Mouse (Mus musculus): ENCODE measurements around the gene Osbpl10. TPM values are rescaled to one million over a fixed set of nuclear protein-coding genes. Genes with fewer than 3 reads are reported as not detected.
A peak's percentile ranks its signal among the peaks of the same experiment; 100 is the strongest.

Gene Osbpl10
- polyA plus RNA-seq, 1 experiment from 2014 or later = 2.6 TPM

DNA sequence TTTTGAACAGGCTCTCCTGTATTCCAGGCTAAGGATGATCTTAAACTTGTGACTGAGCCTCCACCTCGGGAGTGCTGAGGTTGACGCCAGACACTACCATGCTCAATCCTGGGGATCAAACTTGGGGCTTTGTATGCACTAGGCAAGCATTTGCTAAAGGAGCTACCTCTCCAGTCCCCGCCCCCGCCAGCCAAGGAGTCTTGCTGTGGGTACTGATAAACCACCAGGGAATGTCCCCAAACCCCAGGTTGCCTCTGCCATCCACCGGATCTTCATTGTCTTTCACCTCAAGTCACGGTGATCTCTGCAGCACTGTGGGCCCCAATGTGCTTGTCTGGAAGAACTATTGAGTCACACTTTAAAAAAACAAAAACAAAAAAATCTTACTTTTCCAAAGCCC is 224.8 kb downstream of the Osbpl10 start:
- 56% methylated on average over 6 of the region's 6 CpGs for WGBS
- no peaks in the 10 kb centered on the region for H3K27me3 ChIP-seq (replicated peaks)
- no peak for ATAC-seq (ENCODE audit: insufficient number of reproducible peaks, low FRiP score)
- no peak overlapping the region for H3K4me2 ChIP-seq
- H3K27ac ChIP-seq (ENCODE audit: poor library complexity, severe bottlenecking) = no peak overlapping the region
- peaks cover 16% of the 10 kb centered on the region for H3K4me1 ChIP-seq (replicated peaks)
- H3K4me3 ChIP-seq = no peak overlapping the region
- no peak overlapping the region for H3K9ac ChIP-seq
- H3K9me3 ChIP-seq (replicated peaks) = no peaks in the 10 kb centered on the region
- H3K36me3 ChIP-seq = peaks cover 6% of the 10 kb centered on the region; the same call in 1 of the 2 replicates

DNA sequence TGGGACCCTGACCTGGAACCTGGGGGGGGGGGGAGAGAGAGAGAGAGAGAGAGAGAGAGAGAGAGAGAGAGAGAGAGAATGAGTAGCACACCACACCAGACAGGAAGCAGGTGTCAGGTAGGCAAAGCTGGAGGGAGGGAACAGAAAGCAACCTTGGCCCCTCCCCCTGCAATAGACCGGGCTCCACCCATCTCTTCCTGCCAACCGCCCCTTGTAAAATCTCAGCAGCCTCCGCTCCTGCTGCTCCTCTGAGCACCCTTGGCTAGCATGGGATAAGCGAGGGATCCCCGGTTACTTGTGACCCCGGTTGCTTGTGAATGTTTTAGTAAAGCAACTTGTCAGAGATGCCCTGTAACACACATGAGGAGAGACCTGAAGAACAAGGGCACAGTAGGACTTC is 227.1 kb downstream of the Osbpl10 start:
- Histone ChIP-seq H3K27me3 (replicated peaks) (no peaks in the 10 kb centered on the region), H3K4me3 (0 out of 2 replicates have a peak overlapping the region, but pooled peaks have one; percentile 1), H3K9me3 (replicated peaks) (no peaks in the 10 kb centered on the region), H3K9ac (no peak overlapping the region), H3K4me2 (peak overlapping the region; percentile 47), H3K36me3 (peaks cover 8% of the 10 kb centered on the region; the same call in 1 of the 2 replicates), H3K27ac (ENCODE audit: poor library complexity, severe bottlenecking) (no peak overlapping the region), H3K4me1 (replicated peaks) (peaks cover 16% of the 10 kb centered on the region)
- ATAC-seq (ENCODE audit: insufficient number of reproducible peaks, low FRiP score) = no peak
- 15% methylated on average over 6 of the region's 6 CpGs for WGBS

GRCm38 (mm10) chr9:115206219-115206618 is 227.8 kb downstream of the Osbpl10 start:
- Histone ChIP-seq H3K27me3 (replicated peaks) (no peaks in the 10 kb centered on the region), H3K27ac (ENCODE audit: poor library complexity, severe bottlenecking) (no peak overlapping the region), H3K9ac (no peak overlapping the region), H3K4me2 (no peak overlapping the region; the same call in 1 of the 2 replicates), H3K9me3 (replicated peaks) (no peaks in the 10 kb centered on the region), H3K4me3 (no peak overlapping the region), H3K36me3 (peaks cover 8% of the 10 kb centered on the region; the same call in 1 of the 2 replicates), H3K4me1 (replicated peaks) (peaks cover 16% of the 10 kb centered on the region)
- ATAC-seq (ENCODE audit: insufficient number of reproducible peaks, low FRiP score) = no peak
- WGBS = 58% methylated on average over 5 of the region's 5 CpGs

DNA sequence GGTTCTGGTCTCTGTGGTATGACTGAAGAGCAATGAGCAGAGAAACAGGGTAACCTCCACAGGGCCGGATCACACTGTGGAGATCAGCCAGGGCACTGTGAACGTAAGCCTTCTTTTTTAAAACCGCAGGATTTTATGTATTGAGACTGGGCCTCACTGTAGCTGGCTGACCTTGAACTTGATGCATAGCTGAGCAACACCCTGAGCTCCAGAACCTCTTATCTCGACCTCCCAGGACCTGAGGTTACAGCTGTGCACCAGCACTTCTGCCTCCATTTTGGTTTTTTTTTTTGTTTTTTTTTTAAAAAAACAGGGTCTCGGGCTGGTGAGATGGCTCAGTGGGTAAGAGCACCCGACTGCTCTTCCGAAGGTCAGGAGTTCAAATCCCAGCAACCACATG is 231.4 kb downstream of the Osbpl10 start:
- WGBS = 77% methylated on average over 7 of the region's 7 CpGs
- H3K27ac ChIP-seq (ENCODE audit: poor library complexity, severe bottlenecking) = no peak overlapping the region
- H3K27me3 ChIP-seq (replicated peaks) = no peaks in the 10 kb centered on the region
- H3K36me3 ChIP-seq = peaks cover 8% of the 10 kb centered on the region; the same call in 1 of the 2 replicates
- no peak overlapping the region for H3K9ac ChIP-seq
- 0 out of 2 replicates have a peak, but pooled peaks cover 4% of the 10 kb centered on the region for H3K9me3 ChIP-seq (replicated peaks)
- no peak overlapping the region for H3K4me3 ChIP-seq
- H3K4me1 ChIP-seq (replicated peaks) = peaks cover 17% of the 10 kb centered on the region
- no peak for ATAC-seq (ENCODE audit: insufficient number of reproducible peaks, low FRiP score)
- H3K4me2 ChIP-seq = no peak overlapping the region

- Histone ChIP-seq H3K9ac (no peak overlapping the region), H3K4me3 (no peak overlapping the region), H3K36me3 (peaks cover 8% of the 10 kb centered on the region; the same call in 1 of the 2 replicates), H3K9me3 (replicated peaks) (0 out of 2 replicates have a peak, but pooled peaks cover 4% of the 10 kb centered on the region), H3K27ac (ENCODE audit: poor library complexity, severe bottlenecking) (no peak overlapping the region), H3K4me2 (no peak overlapping the region), H3K4me1 (replicated peaks) (peaks cover 20% of the 10 kb centered on the region), H3K27me3 (replicated peaks) (no peaks in the 10 kb centered on the region)
- WGBS = 85% methylated on average over 12 of the region's 12 CpGs
- ATAC-seq (ENCODE audit: insufficient number of reproducible peaks, low FRiP score) = no peak
These were observed 232.2 kb downstream of the Osbpl10 start for GRCm38 (mm10) chr9:115210535-115210934.

- no peak for ATAC-seq (ENCODE audit: insufficient number of reproducible peaks, low FRiP score)
- Histone ChIP-seq H3K4me3 (no peak overlapping the region), H3K27ac (ENCODE audit: poor library complexity, severe bottlenecking) (no peak overlapping the region), H3K9ac (no peak overlapping the region), H3K27me3 (replicated peaks) (no peaks in the 10 kb centered on the region), H3K36me3 (no peaks in the 10 kb centered on the region), H3K4me2 (no peak overlapping the region), H3K4me1 (replicated peaks) (peaks cover 19% of the 10 kb centered on the region), H3K9me3 (replicated peaks) (0 out of 2 replicates have a peak, but pooled peaks cover 4% of the 10 kb centered on the region)
- WGBS = 85% methylated on average over 5 of the region's 5 CpGs
These were observed 235.4 kb downstream of the Osbpl10 start for GRCm38 (mm10) chr9:115213755-115214264.

GRCm38 (mm10) chr9:115214572-115215571 is 236.5 kb downstream of the Osbpl10 start:
- peak; percentile 43 for ATAC-seq (ENCODE audit: insufficient number of reproducible peaks, low FRiP score)
- Histone ChIP-seq H3K4me2 (no peak overlapping the region), H3K27me3 (replicated peaks) (no peaks in the 10 kb centered on the region), H3K9me3 (replicated peaks) (0 out of 2 replicates have a peak, but pooled peaks cover 4% of the 10 kb centered on the region), H3K4me3 (no peak overlapping the region), H3K27ac (ENCODE audit: poor library complexity, severe bottlenecking) (no peak overlapping the region), H3K36me3 (no peaks in the 10 kb centered on the region), H3K9ac (no peak overlapping the region), H3K4me1 (replicated peaks) (peaks cover 19% of the 10 kb centered on the region)
- 28% methylated on average over 7 of the region's 7 CpGs for WGBS

GRCm38 (mm10) chr9:115215830-115216701 is 237.7 kb downstream of the Osbpl10 start:
- H3K9me3 ChIP-seq (replicated peaks) = 0 out of 2 replicates have a peak, but pooled peaks cover 4% of the 10 kb centered on the region
- 32% methylated on average over 21 of the region's 21 CpGs for WGBS
- peak; percentile 63 for ATAC-seq (ENCODE audit: insufficient number of reproducible peaks, low FRiP score)
- H3K27me3 ChIP-seq (replicated peaks) = no peaks in the 10 kb centered on the region
- H3K36me3 ChIP-seq = no peaks in the 10 kb centered on the region
- H3K9ac ChIP-seq = no peak overlapping the region; the same call in 1 of the 2 replicates
- H3K4me2 ChIP-seq = peak overlapping the region; percentile 27
- peaks cover 19% of the 10 kb centered on the region for H3K4me1 ChIP-seq (replicated peaks)
- H3K4me3 ChIP-seq = no peak overlapping the region
- no peak overlapping the region for H3K27ac ChIP-seq (ENCODE audit: poor library complexity, severe bottlenecking)

- WGBS = 32% methylated on average over 9 of the region's 9 CpGs
- ATAC-seq (ENCODE audit: insufficient number of reproducible peaks, low FRiP score) = no peak
- Histone ChIP-seq H3K4me3 (no peak overlapping the region), H3K9ac (no peak overlapping the region), H3K27me3 (replicated peaks) (no peaks in the 10 kb centered on the region), H3K4me1 (replicated peaks) (peaks cover 19% of the 10 kb centered on the region), H3K27ac (ENCODE audit: poor library complexity, severe bottlenecking) (no peak overlapping the region), H3K36me3 (no peaks in the 10 kb centered on the region), H3K4me2 (no peak overlapping the region), H3K9me3 (replicated peaks) (0 out of 2 replicates have a peak, but pooled peaks cover 4% of the 10 kb centered on the region)
These were observed 239.6 kb downstream of the Osbpl10 start for GRCm38 (mm10) chr9:115217984-115218383.

DNA sequence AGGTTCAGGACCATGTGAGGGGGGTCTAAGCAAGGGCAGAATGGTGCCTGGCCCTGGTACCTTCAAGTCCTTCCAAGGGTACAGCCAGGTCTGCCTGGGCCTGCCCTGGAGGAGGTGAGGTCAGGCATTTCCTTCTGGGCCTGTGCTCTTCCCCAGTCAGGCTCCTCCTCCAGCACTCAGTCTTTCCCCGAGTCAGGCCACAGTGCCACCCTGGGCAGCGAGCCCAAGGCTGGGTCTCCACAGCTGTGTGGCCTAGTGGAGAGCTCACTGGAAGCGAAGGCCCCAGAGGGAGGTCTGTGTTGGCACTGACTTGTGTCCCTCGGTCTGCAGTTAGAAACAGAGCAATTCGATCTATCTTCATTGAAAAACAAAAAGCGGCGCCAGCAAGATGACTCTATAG is 242.1 kb downstream of the Osbpl10 start:
- no peak overlapping the region for H3K4me2 ChIP-seq
- H3K9ac ChIP-seq = no peak overlapping the region
- no peaks in the 10 kb centered on the region for H3K9me3 ChIP-seq (replicated peaks)
- H3K4me3 ChIP-seq = no peak overlapping the region
- H3K27me3 ChIP-seq (replicated peaks) = no peaks in the 10 kb centered on the region
- no peak for ATAC-seq (ENCODE audit: insufficient number of reproducible peaks, low FRiP score)
- WGBS = 71% methylated on average over 7 of the region's 7 CpGs
- peaks cover 10% of the 10 kb centered on the region for H3K4me1 ChIP-seq (replicated peaks)
- H3K27ac ChIP-seq (ENCODE audit: poor library complexity, severe bottlenecking) = no peak overlapping the region
- H3K36me3 ChIP-seq = no peaks in the 10 kb centered on the region

Data from heart, embryonic 12.5 days (tissue).